Mouse (Mus musculus) hindbrain, embryonic 14.5 days (tissue): ENCODE measurements around the gene Myo1e. TPM values are rescaled to one million over a fixed set of nuclear protein-coding genes. Genes with fewer than 3 reads are reported as not detected.
"Not testable (repeated sequence)": the region's sequence is repeated elsewhere in the genome, so short reads cannot be mapped to it uniquely, and the experiment has no call there.

ENCODE experiments used
- ATAC-seq: fragments of 200-750 bp; cut with Nextera tagmentation; 2 replicates; pipeline ENCODE4 v1.8.0; 2017; ENCODE audit warnings: moderate number of reproducible peaks, mild to moderate bottlenecking, moderate TSS enrichment, moderate library complexity; ENCODE audit not compliant: low FRiP score
- DNase-seq: peaks from one replicate; pipeline ENCODE4 v3.0.0-alpha.2; 2015; ENCODE audit warnings: low spot score
- H3K27ac ChIP-seq: fragments of 300-500 bp; sonication (generic); 2 replicates; pipeline ENCODE4 v1.5.1; 2014; ENCODE audit warnings: mild to moderate bottlenecking, moderate library complexity
- H3K27me3 ChIP-seq: fragments of 300-500 bp; sonication (generic); 2 replicates; pipeline ENCODE4 v1.6.1; 2014; ENCODE audit warnings: mild to moderate bottlenecking, low read length, mixed read lengths; ENCODE audit not compliant: control insufficient read depth, insufficient read depth
- H3K36me3 ChIP-seq: fragments of 300-500 bp; sonication (generic); replicated peaks from 2 replicates; pipeline ENCODE4 v1.6.1; 2014; ENCODE audit not compliant: control insufficient read depth, insufficient read depth
- H3K4me1 ChIP-seq: fragments of 300-500 bp; sonication (generic); replicated peaks from 2 replicates; pipeline ENCODE4 v1.6.1; 2014; ENCODE audit warnings: antibody characterized with exemption, low read length, mixed read lengths; ENCODE audit not compliant: control insufficient read depth, insufficient read depth
- H3K4me2 ChIP-seq: fragments of 300-500 bp; sonication (generic); replicated peaks from 2 replicates; pipeline ENCODE4 v1.6.1; 2014; ENCODE audit warnings: mild to moderate bottlenecking, moderate library complexity
- H3K4me3 ChIP-seq: fragments of 300-500 bp; sonication (generic); replicated peaks from 2 replicates; pipeline ENCODE4 v1.5.1; 2014; ENCODE audit warnings: mild to moderate bottlenecking, low read length
- H3K9ac ChIP-seq: fragments of 300-500 bp; sonication (generic); 2 replicates; pipeline ENCODE4 v1.6.1; 2014
- H3K9me3 ChIP-seq: fragments of 300-500 bp; sonication (generic); 2 replicates; pipeline ENCODE4 v1.6.1; 2016; ENCODE audit warnings: low read length; ENCODE audit not compliant: control insufficient read depth
- WGBS: fragments of 180-500 bp; shearing (Covaris S2); extraction: QIAGEN DNeasy Blood & Tissue Kit; methylation state at CpG from one replicate; pipeline ENCODE4 v1.1.7; 2014; 5-methylcytosine and 5-hydroxymethylcytosine counted together
- polyA plus RNA-seq: library from polyadenylated mRNA; unstranded; fragments of >200 nt; fragmentation: Nextera tagmentation; extraction: Ambion mirVana; gene quantifications from 2 replicates; pipeline ENCODE4 v1.2.1, GENCODE M21; 2014

The Myo1e gene
- polyA plus RNA-seq, 1 experiment from 2014 or later = 7.9 TPM

DNA sequence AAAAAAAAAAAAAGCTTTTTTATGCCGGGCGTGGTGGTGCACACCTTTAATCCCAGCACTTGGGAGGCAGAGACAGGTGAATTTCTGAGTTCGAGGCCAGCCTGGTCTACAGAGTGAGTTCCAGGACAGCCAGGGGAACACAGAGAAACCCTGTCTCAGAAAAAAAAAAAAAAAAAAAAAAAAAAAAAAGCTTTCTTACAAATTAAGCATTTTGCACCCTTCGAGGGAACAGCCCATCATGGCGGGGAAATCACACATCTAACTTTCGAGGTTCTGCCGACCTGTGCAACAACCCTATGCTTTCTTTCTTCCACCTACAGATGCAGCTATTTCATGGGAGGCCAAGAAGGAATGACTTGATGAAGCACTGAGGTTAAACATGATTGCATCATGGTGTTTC, 48.9 kb downstream of the Myo1e start:
- not testable (repeated sequence) for H3K4me3 ChIP-seq, ATAC-seq, H3K9me3 ChIP-seq, H3K4me2 ChIP-seq, H3K9ac ChIP-seq, H3K36me3 ChIP-seq, H3K27me3 ChIP-seq, H3K4me1 ChIP-seq, H3K27ac ChIP-seq, DNase-seq
- 93% methylated on average over 7 of the region's 7 CpGs for WGBS

- Histone ChIP-seq H3K27me3 (no peaks in the 10 kb centered on the region), H3K27ac (no peak overlapping the region), H3K4me3 (no peak overlapping the region), H3K4me1 (peaks cover 10% of the 10 kb centered on the region; the same call in 1 of the 2 replicates), H3K4me2 (no peak overlapping the region), H3K9ac (no peak overlapping the region), H3K36me3 (no peaks in the 10 kb centered on the region), H3K9me3 (no peaks in the 10 kb centered on the region)
- DNase-seq = no peak
- ATAC-seq = no peak
- WGBS = 53% methylated on average over 13 of the region's 13 CpGs
These were observed 50.3 kb downstream of the Myo1e start for GRCm38 (mm10) chr9:70257289-70258101.

DNA sequence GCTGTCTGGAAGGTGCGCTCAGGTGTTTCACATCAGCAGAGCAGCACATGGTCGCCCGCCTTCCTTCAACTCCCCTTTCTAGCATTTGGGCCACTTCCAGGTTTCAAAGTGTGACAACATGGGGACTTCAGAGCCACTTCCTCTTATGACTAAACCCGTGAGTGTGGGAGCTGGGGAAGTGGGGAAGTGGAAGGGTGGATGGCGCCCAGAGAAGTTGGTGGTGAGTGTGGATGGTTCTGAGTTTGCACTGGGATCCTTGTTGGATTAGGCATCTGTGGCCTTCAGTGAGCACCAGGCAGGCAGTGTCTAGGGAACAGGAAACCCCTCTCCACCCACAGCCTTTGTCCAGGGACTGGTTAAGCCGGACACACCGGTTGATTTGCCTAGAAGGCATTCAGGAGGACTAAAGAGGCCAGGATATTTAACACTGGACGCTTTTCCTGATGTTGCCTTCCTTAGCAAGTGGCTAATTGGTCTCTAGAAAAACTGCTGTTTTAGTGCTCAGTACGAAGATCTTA, 53.2 kb downstream of the Myo1e start:
- Histone ChIP-seq H3K9ac (no peak overlapping the region), H3K9me3 (no peaks in the 10 kb centered on the region), H3K4me1 (peaks cover 15% of the 10 kb centered on the region; the same call in 1 of the 2 replicates), H3K36me3 (no peaks in the 10 kb centered on the region), H3K27me3 (no peaks in the 10 kb centered on the region), H3K4me2 (no peak overlapping the region), H3K27ac (no peak overlapping the region), H3K4me3 (no peak overlapping the region)
- 67% methylated on average over 9 of the region's 9 CpGs for WGBS
- no peak for DNase-seq
- no peak for ATAC-seq

GRCm38 (mm10) chr9:70261646-70262045, 54.5 kb downstream of the Myo1e start:
- WGBS = 79% methylated on average over 5 of the region's 5 CpGs

DNA sequence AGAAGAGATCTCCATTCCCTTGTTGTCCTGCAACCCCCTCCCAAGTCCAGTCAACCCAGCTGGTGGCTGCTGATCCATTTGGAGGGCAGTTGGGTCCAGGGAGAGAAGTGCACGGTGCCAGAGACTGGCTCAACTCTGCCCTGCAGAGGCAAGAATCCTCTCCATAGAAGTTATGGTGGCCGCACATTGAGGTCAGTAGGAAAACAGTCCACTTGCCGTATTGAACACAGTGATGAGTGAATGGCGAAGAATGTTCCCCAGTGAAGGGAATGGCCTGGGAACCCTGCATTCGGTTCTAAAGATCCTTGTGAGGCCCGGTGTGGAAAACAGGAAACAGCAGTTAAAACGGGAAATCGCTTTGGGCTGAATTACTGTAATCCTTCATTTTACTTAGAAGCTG, 56.0 kb downstream of the Myo1e start:
- ATAC-seq (no peak), DNase-seq (no peak)
- H3K4me2 ChIP-seq = no peak overlapping the region
- no peaks in the 10 kb centered on the region for H3K27me3 ChIP-seq
- no peak overlapping the region for H3K9ac ChIP-seq
- H3K4me3 ChIP-seq = no peak overlapping the region
- H3K4me1 ChIP-seq = peaks cover 15% of the 10 kb centered on the region; the same call in 1 of the 2 replicates
- no peak overlapping the region for H3K27ac ChIP-seq
- 63% methylated on average over 8 of the region's 8 CpGs for WGBS
- no peaks in the 10 kb centered on the region for H3K9me3 ChIP-seq
- H3K36me3 ChIP-seq = no peaks in the 10 kb centered on the region

More at GRCm38 (mm10) chr9:70261646-70262045, 54.5 kb downstream of the Myo1e start:
- H3K4me2 ChIP-seq = no peak overlapping the region
- H3K36me3 ChIP-seq = no peaks in the 10 kb centered on the region
- H3K4me3 ChIP-seq = no peak overlapping the region
- no peak overlapping the region for H3K9ac ChIP-seq
- no peak for ATAC-seq
- H3K9me3 ChIP-seq = no peaks in the 10 kb centered on the region
- H3K27me3 ChIP-seq = no peaks in the 10 kb centered on the region
- DNase-seq = no peak
- peaks cover 15% of the 10 kb centered on the region; the same call in 1 of the 2 replicates for H3K4me1 ChIP-seq
- H3K27ac ChIP-seq = no peak overlapping the region

DNA sequence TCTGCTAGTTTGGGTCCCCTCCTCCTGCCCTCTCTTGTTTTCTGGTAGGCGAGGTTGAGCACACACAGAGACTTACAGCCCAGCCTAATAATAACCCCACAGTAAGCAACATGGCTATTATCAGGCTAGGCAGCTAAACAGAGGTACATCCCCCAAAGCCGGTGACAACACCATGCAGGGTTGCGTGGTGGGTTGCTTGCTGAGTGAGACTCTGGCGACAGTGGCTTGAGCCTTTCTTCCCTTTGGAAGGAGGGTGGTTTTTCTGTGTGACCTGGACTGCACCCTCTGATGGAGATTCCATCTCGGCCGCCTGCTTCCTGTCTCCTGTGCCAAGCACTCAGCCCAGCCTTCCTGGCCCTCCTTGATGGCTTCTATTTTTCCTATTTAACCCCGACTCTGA, 56.6 kb downstream of the Myo1e start:
- H3K9me3 ChIP-seq = no peaks in the 10 kb centered on the region
- H3K4me1 ChIP-seq = peaks cover 15% of the 10 kb centered on the region; the same call in 1 of the 2 replicates
- H3K36me3 ChIP-seq = no peaks in the 10 kb centered on the region
- DNase-seq (no peak), ATAC-seq (no peak)
- H3K9ac ChIP-seq = no peak overlapping the region
- no peaks in the 10 kb centered on the region for H3K27me3 ChIP-seq
- no peak overlapping the region for H3K4me3 ChIP-seq
- 46% methylated on average over 7 of the region's 7 CpGs for WGBS
- no peak overlapping the region for H3K27ac ChIP-seq
- no peak overlapping the region for H3K4me2 ChIP-seq

GRCm38 (mm10) chr9:70265513-70265912, 58.4 kb downstream of the Myo1e start:
- Histone ChIP-seq H3K9me3 (no peaks in the 10 kb centered on the region), H3K9ac (no peak overlapping the region), H3K27me3 (no peaks in the 10 kb centered on the region), H3K36me3 (no peaks in the 10 kb centered on the region), H3K27ac (no peak overlapping the region), H3K4me3 (no peak overlapping the region), H3K4me1 (peaks cover 15% of the 10 kb centered on the region; the same call in 1 of the 2 replicates), H3K4me2 (no peak overlapping the region)
- ATAC-seq = no peak
- WGBS = 87% methylated on average over 5 of the region's 5 CpGs
- DNase-seq = no peak

- Histone ChIP-seq H3K27ac (no peak overlapping the region), H3K9me3 (no peaks in the 10 kb centered on the region), H3K4me1 (peaks cover 15% of the 10 kb centered on the region; the same call in 1 of the 2 replicates), H3K4me3 (no peak overlapping the region), H3K36me3 (no peaks in the 10 kb centered on the region), H3K9ac (no peak overlapping the region), H3K27me3 (no peaks in the 10 kb centered on the region), H3K4me2 (no peak overlapping the region)
- WGBS = 96% methylated on average over 2 of the region's 2 CpGs
- no peak for DNase-seq
- ATAC-seq = no peak
These were observed 59.0 kb downstream of the Myo1e start for GRCm38 (mm10) chr9:70266186-70266585.

GRCm38 (mm10) chr9:70267108-70267507, 60.0 kb downstream of the Myo1e start:
- 90% methylated on average over 5 of the region's 5 CpGs for WGBS
- no peak for ATAC-seq
- no peak overlapping the region for H3K9ac ChIP-seq

More at GRCm38 (mm10) chr9:70267108-70267507, 60.0 kb downstream of the Myo1e start:
- Histone ChIP-seq H3K4me1 (peaks cover 8% of the 10 kb centered on the region; the same call in 1 of the 2 replicates), H3K9me3 (no peaks in the 10 kb centered on the region), H3K27ac (no peak overlapping the region), H3K36me3 (no peaks in the 10 kb centered on the region), H3K27me3 (no peaks in the 10 kb centered on the region), H3K4me3 (no peak overlapping the region), H3K4me2 (no peak overlapping the region)
- no peak for DNase-seq
